Mouse (Mus musculus) megakaryocyte-erythroid progenitor cell, adult 5-6 weeks (primary cell): ENCODE data around the gene Sufu. TPM values are rescaled to one million over a fixed set of nuclear protein-coding genes. Genes with fewer than 3 reads are reported as not detected.

ENCODE experiments used
- total RNA-seq, 2 experiments: library from RNA; stranded (forward) in 1 of 2; stranded (reverse) in 1 of 2; fragments of 200-1000, 215-1000 nt in 1 of 2; fragments of >200 nt in 1 of 2; fragmentation: Nextera tagmentation in 1 of 2; gene quantifications; 2 replicates each; pipeline ENCODE4 v1.2.3; 2014 to 2017

Gene Sufu
- total RNA-seq, 2 experiments from 2014 or later = 7.4 to 16.3 TPM

Other genes with a start within 250 kb of the Sufu start
- gene Pitx3, start 248.6 kb upstream of the Sufu start, total RNA-seq (2014; fragmentation: Nextera tagmentation) = not detected in 2 replicates
- gene Pitx3, start 248.6 kb upstream of the Sufu start, total RNA-seq (2017) = not detected in 2 replicates
- gene Gbf1, start 244.4 kb upstream of the Sufu start, total RNA-seq (2014; fragmentation: Nextera tagmentation) = 48.7 and 56.7 TPM in 2 replicates
- gene Gbf1, start 244.4 kb upstream of the Sufu start, total RNA-seq (2017) = 23.4 and 38.9 TPM in 2 replicates
- 2.8 and 5.6 TPM in 2 replicates for gene Nfkb2, start 92.6 kb upstream of the Sufu start, total RNA-seq (2014; fragmentation: Nextera tagmentation)
- 4.9 and 6.1 TPM in 2 replicates for gene Nfkb2, start 92.6 kb upstream of the Sufu start, total RNA-seq (2017)
- gene Psd, start 69.7 kb upstream of the Sufu start, total RNA-seq (2014; fragmentation: Nextera tagmentation) = 3.4 and 7.1 TPM in 2 replicates
- 0.99 TPM in 1 of 2 replicates, not detected in the other for gene Psd, start 69.7 kb upstream of the Sufu start, total RNA-seq (2017)
- 4.7 TPM in 1 of 2 replicates, not detected in the other for gene Fbxl15, start 68.7 kb upstream of the Sufu start, total RNA-seq (2014; fragmentation: Nextera tagmentation)
- 0.42 and 2.5 TPM in 2 replicates for gene Fbxl15, start 68.7 kb upstream of the Sufu start, total RNA-seq (2017)
- 58.5 and 61.2 TPM in 2 replicates for gene Cuedc2, start 58.2 kb upstream of the Sufu start, total RNA-seq (2014; fragmentation: Nextera tagmentation)
- 100 and 121 TPM in 2 replicates for gene Cuedc2, start 58.2 kb upstream of the Sufu start, total RNA-seq (2017)
- gene Mfsd13a, start 55.8 kb upstream of the Sufu start, total RNA-seq (2014; fragmentation: Nextera tagmentation) = 15.0 and 16.5 TPM in 2 replicates
- gene Mfsd13a, start 55.8 kb upstream of the Sufu start, total RNA-seq (2017) = 1.3 and 1.7 TPM in 2 replicates
- 0.55 TPM in 1 of 2 replicates, not detected in the other for gene 2310034G01Rik, start 46.6 kb upstream of the Sufu start, total RNA-seq (2014; fragmentation: Nextera tagmentation)
- gene 2310034G01Rik, start 46.6 kb upstream of the Sufu start, total RNA-seq (2017) = 0.56 TPM in 1 of 2 replicates, not detected in the other
- gene Actr1a, start 1.1 kb upstream of the Sufu start, total RNA-seq (2014; fragmentation: Nextera tagmentation) = 86.5 and 93.6 TPM in 2 replicates
- gene Actr1a, start 1.1 kb upstream of the Sufu start, total RNA-seq (2017) = 67.5 and 90.5 TPM in 2 replicates
- gene Trim8, start 104.8 kb downstream of the Sufu start, total RNA-seq (2014; fragmentation: Nextera tagmentation) = 20.8 and 22.3 TPM in 2 replicates
- gene Trim8, start 104.8 kb downstream of the Sufu start, total RNA-seq (2017) = 9.9 and 18.2 TPM in 2 replicates
- gene Arl3, start 176.3 kb downstream of the Sufu start, total RNA-seq (2014; fragmentation: Nextera tagmentation) = 14.2 and 17.8 TPM in 2 replicates
- 22.6 and 31.7 TPM in 2 replicates for gene Arl3, start 176.3 kb downstream of the Sufu start, total RNA-seq (2017)
- 10.6 and 20.1 TPM in 2 replicates for gene Sfxn2, start 176.5 kb downstream of the Sufu start, total RNA-seq (2014; fragmentation: Nextera tagmentation)
- 9.8 and 21.1 TPM in 2 replicates for gene Sfxn2, start 176.5 kb downstream of the Sufu start, total RNA-seq (2017)
- 16.1 and 24.1 TPM in 2 replicates for gene Wbp1l, start 202.2 kb downstream of the Sufu start, total RNA-seq (2014; fragmentation: Nextera tagmentation)
- 17.9 and 20.8 TPM in 2 replicates for gene Wbp1l, start 202.2 kb downstream of the Sufu start, total RNA-seq (2017)